ENCODE assay signal across 8 mouse cellular contexts in the genomic region with DNA sequence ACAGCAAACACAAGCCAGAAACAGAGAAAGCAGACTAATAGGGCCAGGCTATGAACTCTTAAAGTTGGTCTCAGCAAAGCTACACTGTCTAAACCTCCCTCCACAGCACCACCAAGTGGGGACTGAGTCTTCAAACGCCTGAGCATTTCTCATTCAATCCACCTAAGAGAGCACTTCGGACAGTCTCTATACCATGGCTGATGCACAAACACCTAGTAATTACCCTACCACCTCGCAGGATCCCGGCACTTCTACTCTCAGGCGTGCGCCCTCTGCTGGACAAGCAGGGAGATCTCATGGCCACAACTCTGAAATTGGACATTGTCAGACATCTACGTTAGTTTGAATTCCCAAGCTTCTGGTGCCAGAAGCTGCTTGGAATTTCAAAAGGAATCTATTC. TPM values are rescaled to one million over a fixed set of nuclear protein-coding genes. Genes with fewer than 3 reads are reported as not detected.
DNase-seq lines count a peak whose midpoint lies in the region; ATAC-seq and TF ChIP-seq lines count a peak whose summit lies in the region.

No protein-coding gene starts in this region.

- H3K4me3 ChIP-seq in thymus, adult 2 months (ENCODE audit: control insufficient read depth, insufficient read depth, low read length): no peak overlapping the region
- H3K4me3 ChIP-seq in forebrain, embryonic 13.5 days: no peak overlapping the region
- no peak overlapping the region for H3K4me3 ChIP-seq in neural tube, embryonic 11.5 days (ENCODE audit: low read depth, low read length)

- H3K9me3 ChIP-seq in forebrain, embryonic 13.5 days (replicated peaks): no peaks in the 10 kb centered on the region
- H3K9me3 ChIP-seq in neural tube, embryonic 11.5 days (ENCODE audit: control insufficient read depth, low read length): no peaks in the 10 kb centered on the region

- 7% methylated on average over 7 of the region's 7 CpGs for WGBS in thymus, adult 2 months
- WGBS in forebrain, embryonic 13.5 days: under 1% methylated on average over 7 of the region's 7 CpGs
- 8% methylated on average over 7 of the region's 7 CpGs for WGBS in neural tube, embryonic 11.5 days

- peak; percentile 62; the same call in 1 of the 2 replicates for TF ChIP-seq CTCF in thymus, adult 2 months (IDR thresholded peaks at IDR 0.05; ENCODE audit: borderline replicate concordance, control insufficient read depth, extremely low read depth, insufficient read depth, low read length, poor library complexity)

- H3K36me3 ChIP-seq in thymus, adult 2 months (ENCODE audit: control insufficient read depth, insufficient read depth, low read length): no peaks in the 10 kb centered on the region
- no peaks in the 10 kb centered on the region for H3K36me3 ChIP-seq in forebrain, embryonic 13.5 days (ENCODE audit: poor library complexity, severe bottlenecking)
- H3K36me3 ChIP-seq in neural tube, embryonic 11.5 days (ENCODE audit: control insufficient read depth, insufficient read depth, low read length): no peaks in the 10 kb centered on the region

- DNase-seq in cerebellum, adult 11-12 months: no peak
- DNase-seq in thymus, adult 2 months: peak; percentile 28
- DNase-seq in thymus, adult 18-20 months: no peak
- peak; percentile 65 for DNase-seq in kidney, postnatal 4 days
- peak; percentile 65 for DNase-seq in neural tube, embryonic 11.5 days (ENCODE audit: low spot score)
- no peak for DNase-seq in ovary, postnatal 10 days (ENCODE audit: low spot score)

- no peak overlapping the region for H3K27ac ChIP-seq in thymus, adult 2 months (ENCODE audit: control insufficient read depth, insufficient read depth, low read length)
- no peak overlapping the region for H3K27ac ChIP-seq in forebrain, embryonic 13.5 days
- H3K27ac ChIP-seq in neural tube, embryonic 11.5 days (ENCODE audit: low read depth, low read length): no peak overlapping the region

- TF ChIP-seq POLR2A in thymus, adult 2 months (IDR thresholded peaks at IDR 0.05; ENCODE audit: control insufficient read depth, extremely low read depth, insufficient read depth, low read length, poor library complexity): no peak

- peak; percentile 49; the same call in 1 of the 2 replicates for ATAC-seq in cerebellum, adult (ENCODE audit: insufficient number of reproducible peaks, low FRiP score, low TSS enrichment)
- peak; percentile 62; the same call in 1 of the 2 replicates for ATAC-seq in forebrain, embryonic 13.5 days
- ATAC-seq in neural tube, embryonic 11.5 days (ENCODE audit: insufficient read depth, low FRiP score, low TSS enrichment): no peak; the same call in 1 of the 2 replicates

- H3K27me3 ChIP-seq in thymus, adult 2 months (ENCODE audit: control insufficient read depth, insufficient read depth, low read length): no peaks in the 10 kb centered on the region
- no peaks in the 10 kb centered on the region for H3K27me3 ChIP-seq in forebrain, embryonic 13.5 days
- H3K27me3 ChIP-seq in neural tube, embryonic 11.5 days (ENCODE audit: control insufficient read depth, insufficient read depth, low read length): no peaks in the 10 kb centered on the region

- no peaks in the 10 kb centered on the region for H3K4me1 ChIP-seq in thymus, adult 2 months (replicated peaks; ENCODE audit: control insufficient read depth, insufficient read depth, low read length)
- H3K4me1 ChIP-seq in forebrain, embryonic 13.5 days: 0 out of 2 replicates have a peak, but pooled peaks cover 7% of the 10 kb centered on the region
- H3K4me1 ChIP-seq in neural tube, embryonic 11.5 days (ENCODE audit: control insufficient read depth, insufficient read depth, low read length): no peaks in the 10 kb centered on the region

- H3K9ac ChIP-seq in forebrain, embryonic 13.5 days: no peak overlapping the region
- no peak overlapping the region for H3K9ac ChIP-seq in neural tube, embryonic 11.5 days (ENCODE audit: low read length)

- no peak overlapping the region for H3K4me2 ChIP-seq in forebrain, embryonic 13.5 days
- H3K4me2 ChIP-seq in neural tube, embryonic 11.5 days (ENCODE audit: low read depth): no peak overlapping the region

RNA-seq across cellular contexts. Expression of gene Serpina3n, which starts 20.4 kb away (rescaled TPM):
- polyA plus RNA-seq in thymus, adult 2 months (2012; rRNA removed): 10.2 and 32.2 TPM in 2 replicates
- not detected in 2 replicates for polyA plus RNA-seq in forebrain, embryonic 13.5 days (2015; fragmentation: Nextera tagmentation; extraction: Ambion mirVana)
- polyA plus RNA-seq in neural tube, embryonic 11.5 days (2014; fragmentation: Nextera tagmentation; extraction: Ambion mirVana): not detected in 2 replicates

RNA-seq across cellular contexts. Expression of gene Gsc, which starts 46.2 kb away (rescaled TPM):
- 0.77 and 1.5 TPM in 2 replicates for polyA plus RNA-seq in thymus, adult 2 months (2012; rRNA removed)
- 0.42 TPM in 1 of 2 replicates, not detected in the other for polyA plus RNA-seq in forebrain, embryonic 13.5 days (2015; fragmentation: Nextera tagmentation; extraction: Ambion mirVana)
- polyA plus RNA-seq in neural tube, embryonic 11.5 days (2014; fragmentation: Nextera tagmentation; extraction: Ambion mirVana): 0.38 and 0.54 TPM in 2 replicates

Comparison
In these comparisons a context has a peak if more than half of its experiments do, and no peak if none do; other contexts are left out.
1. DNase-seq: peak in thymus, adult 2 months (single experiment), kidney, postnatal 4 days (2 of 2) and neural tube, embryonic 11.5 days (single experiment); none in cerebellum, adult 11-12 months (single experiment), thymus, adult 18-20 months (0 of 2) and ovary, postnatal 10 days (single experiment).
2. RNA of gene Serpina3n, which starts 20.4 kb away (polyA plus RNA-seq): 10.2 to 32.2 TPM in thymus, adult 2 months; not detected in forebrain, embryonic 13.5 days and not detected in neural tube, embryonic 11.5 days; every median in the first group is over 10 times any median in the second.